Mouse (Mus musculus): ENCODE data around the gene Tcp11l1. TPM values are rescaled to one million over a fixed set of nuclear protein-coding genes. Genes with fewer than 3 reads are reported as not detected.

The Tcp11l1 gene
- total RNA-seq (2015) (10.6 and 14.6 TPM in 2 replicates), total RNA-seq (2017) (3.0 and 6.7 TPM in 2 replicates)

DNA sequence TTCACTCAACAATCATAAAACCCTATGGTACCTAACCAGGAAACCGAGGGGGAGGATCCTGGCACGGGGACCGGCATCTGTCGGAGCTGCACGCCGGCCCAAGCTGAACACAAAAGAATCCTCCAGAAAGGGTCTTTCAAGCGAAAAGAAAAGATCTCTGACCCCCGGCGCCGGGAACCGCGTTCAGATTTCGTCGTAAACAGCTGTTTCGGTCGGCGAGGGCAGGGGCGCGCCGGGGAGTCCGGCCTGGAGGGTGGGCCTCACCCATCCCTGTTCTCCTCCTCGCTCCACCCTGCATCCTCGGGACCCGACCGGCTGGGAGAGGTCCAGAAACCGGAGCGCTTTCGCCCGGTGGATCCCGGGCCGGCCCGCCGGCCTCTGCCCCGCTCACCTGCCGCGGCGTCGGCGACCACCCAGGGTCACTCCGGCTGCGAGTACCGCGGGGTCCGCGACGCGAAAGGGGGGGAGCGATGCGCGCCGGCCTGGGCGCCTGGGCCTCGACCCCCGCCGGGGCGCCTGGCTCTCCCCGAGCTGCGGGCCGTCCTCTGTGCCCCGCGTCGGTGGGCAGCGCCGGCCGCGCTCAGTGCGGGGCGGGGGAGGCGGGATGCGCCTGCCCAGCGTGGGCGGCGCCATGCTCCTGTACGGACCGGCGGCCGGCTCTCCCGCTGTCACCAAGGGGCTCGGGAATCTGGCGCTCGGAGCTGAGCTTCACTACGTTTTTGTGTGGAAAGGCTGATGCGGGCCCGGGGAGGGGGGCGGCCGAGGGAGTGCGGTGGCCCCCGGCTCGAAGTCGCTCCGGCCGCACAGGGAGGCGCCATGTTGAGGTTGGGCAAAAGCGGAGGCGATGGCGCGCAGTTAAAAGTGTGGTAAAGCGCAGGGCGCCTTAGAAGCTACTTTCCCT lies at the start of gene Tcp11l1:
Gene Tcp11l1 (minus strand): TSS at position 585 of the 901 bp plus-strand sequence.
- ATAC-seq (ENCODE audit: poor library complexity, severe bottlenecking) = peak; percentile 73

- peak; percentile 57; the same call in 1 of the 2 replicates for ATAC-seq (ENCODE audit: poor library complexity, severe bottlenecking)
Observed at GRCm38 (mm10) chr2:104750611-104751010, 38.6 kb upstream of the Tcp11l1 start.

- no peak for ATAC-seq (ENCODE audit: poor library complexity, severe bottlenecking)
Observed at GRCm38 (mm10) chr2:104748652-104749183, 36.7 kb upstream of the Tcp11l1 start.

DNA sequence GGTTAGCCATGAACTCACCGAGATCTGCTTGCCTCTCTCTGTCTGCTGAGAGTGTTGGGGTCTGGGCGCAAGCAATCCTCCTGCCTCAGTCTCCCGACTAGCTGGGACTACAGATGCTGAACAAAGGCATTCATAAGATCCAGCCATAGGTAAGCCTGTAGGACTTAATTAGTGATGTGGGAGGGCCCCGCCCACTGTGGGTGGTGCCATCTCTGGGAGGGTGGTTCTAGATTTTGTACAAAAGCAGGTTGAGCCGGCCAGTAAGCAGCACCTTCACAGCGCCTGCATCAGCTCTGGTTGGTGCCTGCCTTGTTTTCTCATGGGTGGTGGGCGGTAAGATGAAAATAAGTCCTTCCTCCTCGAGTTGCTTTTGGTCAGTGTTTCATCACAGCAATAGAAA lies 34.3 kb upstream of the Tcp11l1 start:
- peak; percentile 13; the same call in 1 of the 2 replicates for ATAC-seq (ENCODE audit: poor library complexity, severe bottlenecking)

GRCm38 (mm10) chr2:104743971-104744370 lies 32.0 kb upstream of the Tcp11l1 start:
- ATAC-seq (ENCODE audit: poor library complexity, severe bottlenecking) = no peak

DNA sequence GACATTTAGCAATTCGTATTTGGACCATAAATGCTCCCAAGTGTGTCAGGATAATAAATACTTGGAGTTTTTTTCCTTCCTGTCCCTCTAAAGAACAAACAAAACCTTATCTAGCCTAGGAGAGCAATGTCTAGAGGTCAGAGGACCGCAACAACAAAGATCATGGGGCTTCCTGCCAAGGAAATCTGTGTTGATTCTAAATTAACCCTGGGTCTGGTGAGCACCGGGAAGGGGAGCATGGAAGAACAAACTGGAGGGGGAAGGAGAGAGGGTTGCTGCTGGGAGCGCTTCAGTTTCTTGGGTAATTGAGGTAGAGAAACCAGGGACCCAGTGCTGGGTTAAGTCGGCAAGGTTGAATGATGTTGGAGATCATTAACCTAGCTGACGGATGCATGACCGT lies 31.2 kb upstream of the Tcp11l1 start:
- no peak for ATAC-seq (ENCODE audit: poor library complexity, severe bottlenecking)

DNA sequence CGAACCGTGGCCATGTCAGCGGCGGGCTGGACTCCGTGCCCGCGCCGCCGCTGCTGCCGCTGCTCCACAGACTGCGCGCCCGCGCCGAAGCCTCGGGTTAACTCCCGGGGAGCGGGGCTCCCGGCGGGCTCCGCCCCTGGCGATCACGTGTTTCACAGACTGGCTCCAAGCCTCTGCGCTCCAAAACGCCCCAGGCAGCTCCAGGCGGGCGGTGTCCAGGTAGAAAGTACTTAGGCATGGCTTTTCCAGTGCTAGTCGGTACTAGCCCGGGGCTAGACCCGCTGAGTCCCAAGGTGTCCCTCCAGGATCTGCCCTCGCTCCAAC lies 30.7 kb upstream of the Tcp11l1 start, which contains the start of gene Depdc7:
Gene Depdc7 (minus strand): TSS at position 138 of the 324 bp plus-strand sequence.
- peak; percentile 74 for ATAC-seq (ENCODE audit: poor library complexity, severe bottlenecking)

DNA sequence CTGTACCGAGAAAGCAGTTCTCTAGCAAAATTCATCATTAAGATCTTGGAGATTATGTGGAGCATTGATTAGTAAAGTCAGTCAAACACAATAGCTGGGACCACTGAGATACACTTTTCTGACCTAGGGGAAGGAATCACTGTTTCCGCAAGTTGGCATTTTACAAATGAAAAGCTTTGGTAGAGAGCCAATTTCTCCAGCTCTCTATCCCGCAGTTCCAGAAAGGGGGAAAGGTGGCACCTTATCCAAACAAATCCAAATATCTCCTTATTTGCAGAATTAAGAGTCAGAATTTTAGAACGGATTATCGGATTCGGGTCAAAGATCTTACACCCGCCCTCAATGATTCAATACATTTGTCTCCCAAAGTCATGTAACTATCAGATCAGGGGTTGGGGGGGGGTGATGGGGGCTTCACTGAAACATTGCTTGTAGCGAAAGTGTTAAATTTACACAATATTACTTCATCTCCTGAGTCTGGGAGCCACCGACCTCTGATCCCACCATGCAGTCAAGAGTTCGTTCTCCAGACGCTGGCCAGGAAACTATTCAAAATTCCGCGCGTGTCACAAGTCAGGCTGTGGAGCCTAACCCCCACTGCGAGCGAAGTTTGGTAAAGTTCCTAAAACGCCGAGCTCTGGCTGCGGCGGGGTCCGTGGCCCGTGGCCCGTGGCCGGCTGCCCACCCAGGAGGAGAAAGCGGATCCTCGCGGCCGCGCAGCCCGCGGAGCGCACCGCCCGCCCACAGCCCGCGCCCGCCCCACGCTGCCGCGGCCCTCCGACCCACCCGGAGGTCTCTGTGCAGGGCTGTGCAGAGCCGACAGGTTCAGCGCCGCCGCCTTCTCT lies 30.1 kb upstream of the Tcp11l1 start:
- peak; percentile 55 for ATAC-seq (ENCODE audit: poor library complexity, severe bottlenecking)

- ATAC-seq (ENCODE audit: poor library complexity, severe bottlenecking) = no peak
Observed at GRCm38 (mm10) chr2:104741015-104741758, 29.2 kb upstream of the Tcp11l1 start.

DNA sequence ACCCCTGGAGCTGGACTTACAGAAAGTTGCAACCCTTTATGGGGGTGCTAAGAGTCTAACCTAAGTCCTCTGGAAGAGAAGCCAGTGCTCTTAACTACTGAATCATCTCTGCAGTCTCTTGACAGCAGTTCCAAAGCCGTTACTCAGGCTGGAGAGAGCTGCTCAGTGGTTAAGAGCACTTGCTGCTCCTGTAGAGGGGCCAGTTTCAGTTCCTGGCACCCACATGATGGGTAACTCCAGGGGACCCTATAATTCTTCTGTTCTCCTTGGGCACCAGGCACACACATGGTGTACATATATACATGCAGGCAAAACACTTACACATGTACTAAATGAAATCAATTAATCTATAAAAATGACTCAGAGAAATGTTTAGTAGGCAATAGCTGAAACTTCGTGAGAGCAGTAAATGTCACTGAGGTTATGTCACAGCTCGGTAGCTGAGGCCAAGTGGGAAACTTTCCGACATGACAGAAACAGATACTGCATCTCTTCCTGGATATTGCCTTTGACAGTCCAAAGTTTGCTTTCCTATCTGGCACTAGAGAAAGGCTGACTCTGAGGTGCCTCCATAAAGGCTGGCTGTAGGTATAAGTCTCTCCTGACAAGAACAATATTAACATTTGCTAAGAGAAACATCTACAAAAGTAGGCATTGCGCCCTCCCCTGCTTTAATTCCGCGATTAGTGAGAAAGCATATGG lies 28.4 kb upstream of the Tcp11l1 start:
- 0 out of 2 replicates have a peak, but pooled peaks have one; percentile 41 for ATAC-seq (ENCODE audit: poor library complexity, severe bottlenecking)

DNA sequence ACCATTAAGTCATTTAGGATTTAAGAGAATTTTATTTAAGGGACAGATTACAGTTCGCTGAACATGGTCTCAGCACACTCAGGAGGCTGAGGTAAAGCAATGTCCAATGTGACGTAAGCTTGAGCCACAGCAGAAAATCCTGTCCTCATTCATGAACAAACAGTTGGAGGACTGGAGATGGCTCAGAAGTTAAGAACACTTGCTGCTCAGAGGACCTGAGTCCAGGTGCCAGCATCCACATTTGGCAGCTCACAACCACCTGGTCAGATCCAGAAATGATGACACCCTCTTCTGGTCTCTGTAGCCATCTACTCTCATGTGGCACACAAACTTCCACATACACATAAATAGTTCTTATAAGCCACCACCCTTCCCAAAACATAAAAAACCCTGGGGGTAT lies 27.7 kb upstream of the Tcp11l1 start:
- no peak for ATAC-seq (ENCODE audit: poor library complexity, severe bottlenecking)

DNA sequence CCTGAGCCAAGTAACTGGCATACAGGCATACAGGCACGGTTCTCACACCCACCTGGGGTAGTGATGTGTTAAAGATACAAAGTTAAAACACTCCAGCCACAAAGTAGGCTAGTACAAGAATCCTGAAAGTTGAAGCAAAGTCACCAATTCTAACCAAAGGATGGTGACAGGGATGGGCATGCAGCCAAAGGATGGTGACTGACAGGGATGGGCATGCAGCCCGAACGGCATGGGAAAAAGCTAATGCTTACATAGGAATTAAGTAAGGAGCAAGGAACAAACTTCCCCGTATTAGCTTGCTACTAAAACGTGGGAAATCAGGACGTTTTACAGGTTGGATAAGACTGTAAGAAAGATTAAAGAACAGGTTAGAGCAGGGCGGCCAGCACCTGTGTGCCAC lies 24.3 kb upstream of the Tcp11l1 start:
- no peak for ATAC-seq (ENCODE audit: poor library complexity, severe bottlenecking)

DNA sequence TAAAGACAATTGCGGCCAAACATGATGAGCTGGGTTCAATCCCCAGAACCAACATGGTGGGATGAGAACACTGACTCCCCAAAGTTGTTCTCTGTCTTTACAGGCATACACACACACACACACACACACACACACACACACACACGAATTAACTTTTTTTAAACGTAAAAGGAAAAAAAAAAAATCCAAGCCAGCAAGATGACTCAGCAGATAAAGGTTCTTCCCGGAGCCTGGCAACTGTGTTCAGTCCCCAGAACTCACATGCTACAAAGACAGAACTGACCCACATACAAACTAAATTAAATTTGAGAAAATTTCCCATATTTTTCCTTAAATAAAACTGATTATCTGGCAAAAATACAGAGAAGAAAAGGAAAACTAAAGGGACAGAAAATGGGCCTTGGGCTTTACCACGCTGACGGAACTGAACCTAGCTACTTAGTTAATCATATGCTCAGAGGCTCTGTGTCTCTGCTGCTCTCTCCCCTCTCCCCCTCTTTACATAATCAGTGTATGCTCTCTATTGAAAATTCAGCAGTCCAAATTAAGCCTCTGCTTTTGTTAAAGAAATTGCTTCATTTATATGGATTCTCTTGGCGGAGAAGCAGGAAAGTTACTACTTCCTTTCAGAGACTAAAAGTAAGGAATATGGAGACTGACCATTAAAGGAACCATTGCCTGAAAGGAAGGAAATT lies 20.7 kb upstream of the Tcp11l1 start:
- no peak for ATAC-seq (ENCODE audit: poor library complexity, severe bottlenecking)

DNA sequence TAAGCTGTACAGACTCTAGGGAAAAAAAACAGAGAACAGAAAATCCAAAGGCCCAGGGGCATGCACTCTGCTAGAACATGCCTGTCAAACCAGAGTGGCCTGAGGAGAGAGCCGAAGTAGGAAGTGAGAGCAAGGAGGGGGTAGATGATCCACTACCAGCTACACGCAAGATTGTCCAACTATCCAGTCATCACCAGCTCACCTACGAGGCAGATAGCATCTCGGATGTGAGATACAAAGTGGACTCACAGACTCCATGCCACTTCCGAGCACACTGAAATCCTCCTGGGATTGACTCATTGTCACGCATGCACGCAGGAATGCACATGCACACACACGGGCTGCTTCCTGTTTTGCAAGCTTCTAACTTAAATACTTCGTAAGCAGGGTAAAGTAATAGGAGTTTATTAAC lies 20.1 kb upstream of the Tcp11l1 start:
- peak; percentile 93 for ATAC-seq (ENCODE audit: poor library complexity, severe bottlenecking)

DNA sequence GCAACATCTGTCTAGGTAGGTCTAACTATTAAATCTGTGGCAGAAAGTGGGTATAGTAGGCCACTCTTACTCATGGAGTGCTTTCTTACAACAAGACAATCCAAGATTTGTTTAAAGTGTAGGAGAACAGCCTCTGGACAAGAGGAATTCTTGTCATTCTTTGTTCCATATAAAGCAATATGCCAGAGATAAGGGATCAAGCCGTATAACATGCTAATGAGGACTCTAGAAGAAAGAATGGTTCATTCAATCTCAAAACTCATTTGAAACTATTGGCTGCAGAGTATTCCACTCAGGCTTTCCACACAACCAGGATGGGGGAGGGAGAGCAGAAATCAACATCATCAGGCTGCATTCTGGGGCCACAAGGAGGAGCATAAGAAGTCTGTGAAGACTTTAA lies 15.4 kb upstream of the Tcp11l1 start:
- no peak for ATAC-seq (ENCODE audit: poor library complexity, severe bottlenecking)

DNA sequence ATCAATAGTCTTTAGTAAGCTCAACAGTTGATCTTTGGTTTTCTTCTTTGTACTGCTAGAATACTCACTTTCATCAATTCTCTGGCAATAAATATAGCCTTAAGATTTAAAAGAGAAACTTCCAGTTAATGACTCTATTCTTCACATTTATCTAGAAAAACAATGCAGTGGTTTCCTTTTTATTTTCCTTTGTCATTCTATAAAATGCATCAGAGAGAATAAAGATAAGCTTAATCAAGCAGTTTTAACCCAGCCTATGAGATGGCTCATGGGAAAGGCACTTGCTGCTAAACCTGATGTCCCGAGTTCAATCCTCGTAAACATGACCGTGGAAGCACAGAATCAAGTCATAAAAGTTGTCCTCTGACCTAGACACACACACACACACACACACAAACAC lies 10.1 kb upstream of the Tcp11l1 start:
- ATAC-seq (ENCODE audit: poor library complexity, severe bottlenecking) = no peak

DNA sequence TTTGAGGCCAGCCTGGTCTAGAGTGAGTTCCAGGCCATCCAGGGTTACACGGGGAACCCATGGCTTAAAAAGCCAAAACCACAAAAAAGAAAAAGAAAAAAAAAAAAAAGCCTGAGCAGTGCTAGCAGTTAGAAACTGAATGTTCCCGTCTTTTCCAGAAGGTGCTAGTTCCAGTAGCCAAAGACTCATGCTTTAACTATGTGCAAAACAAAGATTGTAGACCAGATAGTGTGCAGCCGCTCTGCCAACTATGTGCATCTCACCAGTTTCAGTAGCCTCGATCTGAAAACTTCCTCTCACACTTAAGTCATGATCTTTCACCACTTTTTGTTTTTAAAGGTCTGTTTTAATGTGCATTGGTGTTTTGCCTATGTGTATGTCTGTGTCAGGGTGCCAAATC lies 5.9 kb upstream of the Tcp11l1 start:
- ATAC-seq (ENCODE audit: poor library complexity, severe bottlenecking) = no peak

DNA sequence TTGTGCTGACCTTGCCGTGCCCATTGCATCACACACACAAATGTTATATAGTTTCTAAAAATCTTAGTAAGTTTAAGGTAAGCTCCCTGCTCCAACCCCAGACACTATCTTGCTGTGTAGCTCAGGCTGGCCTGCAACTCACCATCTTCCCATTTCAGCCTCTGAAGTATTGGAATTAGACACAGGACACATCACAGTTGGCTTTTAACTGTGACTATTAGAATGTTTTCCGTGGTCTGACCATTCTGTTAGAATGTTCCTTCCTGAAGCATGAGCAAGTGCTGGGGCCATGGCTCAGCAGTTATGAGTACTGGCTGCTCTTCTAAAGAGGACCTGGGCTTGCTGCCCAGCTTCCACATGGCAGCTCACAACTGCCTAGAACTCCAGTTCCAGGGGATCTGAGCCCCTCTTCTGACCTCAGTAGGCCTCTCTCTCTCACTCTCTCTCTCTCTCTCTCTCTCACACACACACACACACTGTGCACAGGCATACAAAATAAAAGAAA lies 5.3 kb upstream of the Tcp11l1 start:
- no peak for ATAC-seq (ENCODE audit: poor library complexity, severe bottlenecking)

- no peak for ATAC-seq (ENCODE audit: poor library complexity, severe bottlenecking)
Observed at GRCm38 (mm10) chr2:104716279-104716678, 4.3 kb upstream of the Tcp11l1 start, which contains the start of gene Pin1rt1. TSS of gene Pin1rt1 (minus strand) at chr2:104716379.

Measured in megakaryocyte, adult 5-6 weeks (primary cell).